Mouse (Mus musculus) cerebellum, adult 2 months (tissue): ENCODE data around the gene A930033H14Rik.

Experiments used
- CTCF ChIP-seq: fragments of 200-500 bp; IDR thresholded peaks from 2 replicates; pipeline ENCODE4 v1.5.1; 2011; ENCODE audit warnings: low read depth, mild to moderate bottlenecking, control low read depth, low read length, moderate library complexity, borderline replicate concordance; ENCODE audit not compliant: insufficient read depth
- POLR2A ChIP-seq: fragments of 200-500 bp; IDR thresholded peaks from 2 replicates; pipeline ENCODE4 v1.6.1; 2011; ENCODE audit warnings: low read length, control low read depth, borderline replicate concordance; ENCODE audit not compliant: insufficient read depth

- TF ChIP-seq CTCF (no peak), POLR2A (no peak)
Measured at GRCm38 (mm10) chr10:69172412-69172811, 40.5 kb downstream of the A930033H14Rik start.
